Mouse (Mus musculus): ENCODE measurements around the gene Dmrt1. TPM values are rescaled to one million over a fixed set of nuclear protein-coding genes. Genes with fewer than 3 reads are reported as not detected.

Dmrt1 gene
- polyA plus RNA-seq, 1 experiment from 2014 or later: not detected

DNA sequence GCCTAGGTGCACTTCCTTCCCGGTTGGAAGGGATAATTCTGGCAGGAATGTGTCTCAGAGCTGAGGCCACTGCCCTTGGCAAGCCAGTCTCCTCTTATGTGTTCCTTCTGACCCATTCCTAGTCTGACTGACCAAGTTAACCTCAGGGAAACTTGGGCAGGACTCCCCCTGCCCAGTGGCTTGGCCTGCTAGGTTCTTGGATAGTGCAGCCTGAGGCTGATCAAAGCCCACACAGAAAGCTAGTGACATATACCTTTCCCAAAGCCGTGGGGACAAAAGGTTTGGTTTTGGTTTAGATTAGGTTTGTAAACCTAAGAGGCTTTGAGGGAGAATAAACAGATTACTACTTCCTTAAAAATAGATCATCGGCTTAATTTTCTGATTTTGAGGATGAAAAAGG lies 141.7 kb downstream of the Dmrt1 start:
- Histone ChIP-seq H3K9ac (no peak overlapping the region), H3K36me3 (replicated peaks) (no peaks in the 10 kb centered on the region), H3K27ac (no peak overlapping the region), H3K4me1 (no peaks in the 10 kb centered on the region), H3K4me3 (no peak overlapping the region), H3K27me3 (replicated peaks) (no peaks in the 10 kb centered on the region), H3K9me3 (no peaks in the 10 kb centered on the region), H3K4me2 (no peak overlapping the region)
- no peak for ATAC-seq (replicated peaks)
- 75% methylated on average over 3 of the region's 3 CpGs for WGBS

DNA sequence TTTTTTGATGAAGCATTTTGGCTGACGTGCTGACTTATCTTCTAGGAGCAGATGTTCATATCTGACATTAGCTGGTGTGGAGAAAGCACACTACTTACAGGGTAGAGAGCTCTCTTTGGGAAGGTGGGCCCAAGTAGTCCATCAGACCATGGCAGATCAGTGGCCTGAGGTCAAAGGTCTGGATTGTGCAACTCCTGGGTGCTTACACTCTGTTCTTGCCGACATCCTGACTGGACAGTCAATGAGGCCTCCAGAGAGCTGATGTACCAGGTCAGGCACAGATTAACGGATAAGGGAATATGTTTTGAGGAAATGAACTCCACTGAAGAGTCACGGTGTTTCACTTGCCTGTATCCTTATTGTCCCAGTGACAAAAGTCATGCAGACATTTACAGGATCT lies 143.3 kb downstream of the Dmrt1 start:
- no peak overlapping the region for H3K4me3 ChIP-seq
- H3K4me1 ChIP-seq: no peaks in the 10 kb centered on the region
- H3K27me3 ChIP-seq (replicated peaks): no peaks in the 10 kb centered on the region
- H3K36me3 ChIP-seq (replicated peaks): no peaks in the 10 kb centered on the region
- no peak overlapping the region for H3K27ac ChIP-seq
- H3K9ac ChIP-seq: no peak overlapping the region
- no peak overlapping the region for H3K4me2 ChIP-seq
- H3K9me3 ChIP-seq: no peaks in the 10 kb centered on the region
- ATAC-seq (replicated peaks): no peak
- WGBS: 74% methylated on average over 4 of the region's 4 CpGs

- Histone ChIP-seq H3K9ac (no peak overlapping the region), H3K4me1 (no peaks in the 10 kb centered on the region), H3K27me3 (replicated peaks) (no peaks in the 10 kb centered on the region), H3K36me3 (replicated peaks) (no peaks in the 10 kb centered on the region), H3K4me2 (no peak overlapping the region), H3K4me3 (no peak overlapping the region), H3K27ac (no peak overlapping the region), H3K9me3 (no peaks in the 10 kb centered on the region)
- WGBS: 70% methylated on average over 10 of the region's 10 CpGs
- ATAC-seq (replicated peaks): no peak
These were observed 145.1 kb downstream of the Dmrt1 start for GRCm38 (mm10) chr19:25650474-25650873.

GRCm38 (mm10) chr19:25652560-25652959 lies 147.1 kb downstream of the Dmrt1 start:
- H3K27ac ChIP-seq: no peak overlapping the region
- WGBS: 70% methylated on average over 5 of the region's 5 CpGs

More at GRCm38 (mm10) chr19:25652560-25652959, 147.1 kb downstream of the Dmrt1 start:
- Histone ChIP-seq H3K4me2 (no peak overlapping the region), H3K36me3 (replicated peaks) (no peaks in the 10 kb centered on the region), H3K4me1 (no peaks in the 10 kb centered on the region), H3K27me3 (replicated peaks) (no peaks in the 10 kb centered on the region), H3K9ac (no peak overlapping the region), H3K4me3 (no peak overlapping the region), H3K9me3 (no peaks in the 10 kb centered on the region)
- ATAC-seq (replicated peaks): no peak

Other genes with a start within 250 kb of the Dmrt1 start
- gene Dmrt3, start 104.7 kb downstream of the Dmrt1 start, polyA plus RNA-seq (2015; fragmentation: Nextera tagmentation; extraction: Ambion mirVana): 0.22 and 0.32 TPM in 2 replicates
- 0.06 TPM in 1 of 2 replicates, not detected in the other for gene Dmrt2, start 166.8 kb downstream of the Dmrt1 start, polyA plus RNA-seq (2015; fragmentation: Nextera tagmentation; extraction: Ambion mirVana)